Mouse (Mus musculus) testis, adult 10 weeks (tissue): ENCODE data around the gene Sall1. TPM values are rescaled to one million over a fixed set of nuclear protein-coding genes. Genes with fewer than 3 reads are reported as not detected.

Experiments
- polyA plus RNA-seq: library from polyadenylated mRNA; stranded (reverse); fragments of 350-450 nt; fragmentation: Illumina TruSeq; extraction: RNeasy Lipid Tissue Mini Kit (QIAGEN cat#74804); gene quantifications from one replicate; pipeline ENCODE4 v1.2.3, GENCODE M21; 2014; ENCODE audit warnings: low read depth, low replicate concordance

Sall1 gene
- polyA plus RNA-seq: 0.22 TPM

DNA sequence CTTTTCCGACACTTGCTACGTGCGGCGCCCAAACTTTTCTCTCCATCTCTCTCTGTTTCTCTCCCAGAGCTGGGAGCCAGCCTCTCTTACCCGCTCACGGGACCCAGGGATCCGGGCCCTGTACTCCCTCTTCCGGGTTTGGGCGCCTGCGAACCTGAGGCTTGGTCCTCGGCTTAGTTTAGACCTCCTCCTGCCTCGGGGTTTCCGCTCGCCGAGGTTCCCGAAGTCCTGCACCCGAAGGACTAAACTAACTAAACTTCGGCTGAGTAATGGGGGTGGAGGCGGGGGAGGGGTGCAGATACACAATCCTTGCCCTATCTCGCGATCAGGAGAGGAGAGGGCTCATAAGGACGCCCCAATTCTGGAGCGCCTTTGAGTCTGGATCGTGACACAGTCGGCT, at the start of gene Sall1:
Sall1 (minus strand) TSS at position 223 of the 400 bp plus-strand sequence.

